Mouse (Mus musculus) kidney, embryonic 15.5 days (tissue): ENCODE measurements around the gene Dlk2. TPM values are rescaled to one million over a fixed set of nuclear protein-coding genes. Genes with fewer than 3 reads are reported as not detected.
A peak's percentile ranks its signal among the peaks of the same experiment; 100 is the strongest.

ENCODE experiments used
- ATAC-seq: fragments of 200-750 bp; cut with Nextera tagmentation; replicated peaks from 2 replicates; pipeline ENCODE4 v1.8.0; 2017; ENCODE audit warnings: moderate TSS enrichment; ENCODE audit not compliant: low FRiP score
- H3K27ac ChIP-seq: fragments of 300-500 bp; sonication (generic); 2 replicates; pipeline ENCODE4 v1.5.1; 2015; ENCODE audit warnings: mild to moderate bottlenecking, inconsistent platforms
- H3K27me3 ChIP-seq: fragments of 300-500 bp; sonication (generic); 2 replicates; pipeline ENCODE4 v1.6.1; 2015; ENCODE audit warnings: inconsistent platforms
- H3K36me3 ChIP-seq: fragments of 300-500 bp; sonication (generic); 2 replicates; pipeline ENCODE4 v1.6.1; 2015; ENCODE audit warnings: inconsistent platforms
- H3K4me1 ChIP-seq: fragments of 300-500 bp; sonication (generic); 2 replicates; pipeline ENCODE4 v1.6.1; 2015; ENCODE audit warnings: inconsistent platforms
- H3K4me2 ChIP-seq: fragments of 300-500 bp; sonication (generic); 2 replicates; pipeline ENCODE4 v1.6.1; 2015; ENCODE audit warnings: moderate library complexity, mild to moderate bottlenecking, inconsistent platforms
- H3K4me3 ChIP-seq: fragments of 300-500 bp; sonication (generic); replicated peaks from 2 replicates; pipeline ENCODE4 v1.5.1; 2015; ENCODE audit warnings: mild to moderate bottlenecking, inconsistent platforms
- H3K9ac ChIP-seq: fragments of 300-500 bp; sonication (generic); 2 replicates; pipeline ENCODE4 v1.6.1; 2015; ENCODE audit warnings: mild to moderate bottlenecking, inconsistent platforms
- H3K9me3 ChIP-seq: fragments of 300-500 bp; sonication (generic); replicated peaks from 2 replicates; pipeline ENCODE4 v1.6.1; 2016; ENCODE audit warnings: inconsistent platforms
- WGBS: fragments of 180-500 bp; shearing (Covaris S2); methylation state at CpG from one replicate; pipeline ENCODE4 v1.1.7; 2015; ENCODE audit warnings: mixed read lengths; 5-methylcytosine and 5-hydroxymethylcytosine counted together
- polyA plus RNA-seq: library from polyadenylated mRNA; unstranded; fragments of >200 nt; fragmentation: Nextera tagmentation; extraction: Ambion mirVana; gene quantifications from 2 replicates; pipeline ENCODE4 v1.2.1, GENCODE M21; 2015

The Dlk2 gene
- 0.42 and 0.85 TPM in 2 replicates for polyA plus RNA-seq

- WGBS: under 1% methylated on average over 58 of the region's 86 CpGs
- peaks cover 69% of the 10 kb centered on the region for H3K27me3 ChIP-seq
These were observed at the start of gene Dlk2 for GRCm38 (mm10) chr17:46297364-46298219. Dlk2 (plus strand) TSS chr17:46297421.

GRCm38 (mm10) chr17:46247512-46248188 lies 49.6 kb upstream of the Dlk2 start, which contains the start of the genes Polr1c and Yipf3:
Polr1c (minus strand) TSS chr17:46248054.
Yipf3 (plus strand) TSS chr17:46248080.
- ATAC-seq: peak; percentile 90
- under 1% methylated on average over 53 of the region's 53 CpGs for WGBS
- Histone ChIP-seq H3K4me3 (peak within 1 kb of the TSS; percentile 67), H3K4me1 (peaks cover 25% of the 10 kb centered on the region), H3K27me3 (no peaks in the 10 kb centered on the region), H3K36me3 (peaks cover 72% of the 10 kb centered on the region), H3K9me3 (no peaks in the 10 kb centered on the region), H3K27ac (peak within 1 kb of the TSS; percentile 73), H3K9ac (peak within 1 kb of the TSS; percentile 93), H3K4me2 (peak within 1 kb of the TSS; percentile 89)

More at GRCm38 (mm10) chr17:46297364-46298219, at the start of gene Dlk2:
- Histone ChIP-seq H3K4me1 (peaks cover 21% of the 10 kb centered on the region), H3K9me3 (no peaks in the 10 kb centered on the region), H3K36me3 (no peaks in the 10 kb centered on the region), H3K27ac (no peak within 1 kb of the TSS), H3K4me2 (peak within 1 kb of the TSS; percentile 99), H3K9ac (peak within 1 kb of the TSS; percentile 23), H3K4me3 (peak within 1 kb of the TSS; percentile 60)
- peak; percentile 26; the same call in 1 of the 2 replicates for ATAC-seq

- peak overlapping the region; percentile 89 for H3K4me2 ChIP-seq
- H3K9ac ChIP-seq: peak overlapping the region; percentile 93
- H3K36me3 ChIP-seq: peaks cover 67% of the 10 kb centered on the region
- peak; percentile 57; the same call in 1 of the 2 replicates for ATAC-seq
- WGBS: 1% methylated on average over 37 of the region's 37 CpGs
- H3K27me3 ChIP-seq: no peaks in the 10 kb centered on the region
- no peaks in the 10 kb centered on the region for H3K9me3 ChIP-seq
- H3K4me3 ChIP-seq: peak overlapping the region; percentile 67
- peaks cover 27% of the 10 kb centered on the region for H3K4me1 ChIP-seq
- peak overlapping the region; percentile 73 for H3K27ac ChIP-seq
These were observed 49.1 kb upstream of the Dlk2 start for GRCm38 (mm10) chr17:46248189-46248522.

- H3K27ac ChIP-seq: no peak overlapping the region
- no peaks in the 10 kb centered on the region for H3K9me3 ChIP-seq
- 82% methylated on average over 7 of the region's 7 CpGs for WGBS
- H3K36me3 ChIP-seq: peaks cover 37% of the 10 kb centered on the region
- no peak overlapping the region for H3K9ac ChIP-seq
- H3K4me1 ChIP-seq: peaks cover 38% of the 10 kb centered on the region
- H3K4me3 ChIP-seq: no peak overlapping the region
- no peak overlapping the region for H3K4me2 ChIP-seq
- H3K27me3 ChIP-seq: peaks cover 19% of the 10 kb centered on the region
- no peak for ATAC-seq
These were observed 46.0 kb upstream of the Dlk2 start for GRCm38 (mm10) chr17:46251174-46251573.

- ATAC-seq: no peak
- H3K9ac ChIP-seq: peak overlapping the region; percentile 68
- 62% methylated on average over 14 of the region's 14 CpGs for WGBS
These were observed 44.4 kb upstream of the Dlk2 start for GRCm38 (mm10) chr17:46252571-46253451.

GRCm38 (mm10) chr17:46253452-46254084 lies 43.7 kb upstream of the Dlk2 start, which contains the start of gene Lrrc73:
Lrrc73 (plus strand) TSS chr17:46253531.
- H3K27me3 ChIP-seq: peaks cover 19% of the 10 kb centered on the region
- peaks cover 57% of the 10 kb centered on the region for H3K36me3 ChIP-seq
- H3K27ac ChIP-seq: no peak within 1 kb of the TSS
- 2% methylated on average over 48 of the region's 48 CpGs for WGBS
- H3K4me2 ChIP-seq: peak within 1 kb of the TSS; percentile 100
- ATAC-seq: peak; percentile 83
- peak within 1 kb of the TSS; percentile 68 for H3K9ac ChIP-seq
- peaks cover 26% of the 10 kb centered on the region for H3K4me1 ChIP-seq
- H3K9me3 ChIP-seq: no peaks in the 10 kb centered on the region
- H3K4me3 ChIP-seq: peak within 1 kb of the TSS; percentile 73

More at GRCm38 (mm10) chr17:46252571-46253451, 44.4 kb upstream of the Dlk2 start:
- no peaks in the 10 kb centered on the region for H3K9me3 ChIP-seq
- peaks cover 27% of the 10 kb centered on the region for H3K4me1 ChIP-seq
- H3K4me3 ChIP-seq: peak overlapping the region; percentile 73
- peaks cover 19% of the 10 kb centered on the region for H3K27me3 ChIP-seq
- H3K27ac ChIP-seq: no peak overlapping the region
- peak overlapping the region; percentile 100 for H3K4me2 ChIP-seq
- H3K36me3 ChIP-seq: peaks cover 50% of the 10 kb centered on the region

- Histone ChIP-seq H3K4me1 (peaks cover 23% of the 10 kb centered on the region), H3K4me3 (peak overlapping the region; percentile 73), H3K27me3 (peaks cover 19% of the 10 kb centered on the region), H3K9ac (peak overlapping the region; percentile 68), H3K9me3 (no peaks in the 10 kb centered on the region), H3K4me2 (peak overlapping the region; percentile 100), H3K27ac (no peak overlapping the region), H3K36me3 (peaks cover 61% of the 10 kb centered on the region)
- under 1% methylated on average over 54 of the region's 54 CpGs for WGBS
- peak; percentile 24 for ATAC-seq
These were observed 43.1 kb upstream of the Dlk2 start for GRCm38 (mm10) chr17:46254106-46254505.

- WGBS: 30% methylated on average over 6 of the region's 6 CpGs
- no peaks in the 10 kb centered on the region for H3K9me3 ChIP-seq
These were observed 42.1 kb upstream of the Dlk2 start for GRCm38 (mm10) chr17:46255147-46255546.

GRCm38 (mm10) chr17:46258279-46259053 lies 38.8 kb upstream of the Dlk2 start:
- Histone ChIP-seq H3K4me2 (no peak overlapping the region), H3K36me3 (peaks cover 71% of the 10 kb centered on the region), H3K4me1 (peaks cover 13% of the 10 kb centered on the region), H3K27me3 (peaks cover 19% of the 10 kb centered on the region), H3K27ac (no peak overlapping the region), H3K9me3 (no peaks in the 10 kb centered on the region), H3K9ac (no peak overlapping the region), H3K4me3 (no peak overlapping the region)
- ATAC-seq: no peak
- WGBS: 72% methylated on average over 30 of the region's 30 CpGs

More at GRCm38 (mm10) chr17:46255147-46255546, 42.1 kb upstream of the Dlk2 start:
- H3K4me3 ChIP-seq: 0 out of 2 replicates have a peak overlapping the region, but pooled peaks have one; percentile 5
- H3K9ac ChIP-seq: no peak overlapping the region
- peaks cover 19% of the 10 kb centered on the region for H3K4me1 ChIP-seq
- H3K36me3 ChIP-seq: peaks cover 61% of the 10 kb centered on the region
- ATAC-seq: no peak
- no peak overlapping the region for H3K27ac ChIP-seq
- H3K4me2 ChIP-seq: 0 out of 2 replicates have a peak overlapping the region, but pooled peaks have one; percentile 100
- peaks cover 19% of the 10 kb centered on the region for H3K27me3 ChIP-seq

GRCm38 (mm10) chr17:46259675-46260074 lies 37.5 kb upstream of the Dlk2 start:
- no peak overlapping the region for H3K4me2 ChIP-seq
- H3K4me3 ChIP-seq: no peak overlapping the region
- H3K9me3 ChIP-seq: no peaks in the 10 kb centered on the region
- peaks cover 3% of the 10 kb centered on the region; the same call in 1 of the 2 replicates for H3K4me1 ChIP-seq
- WGBS: 89% methylated on average over 17 of the region's 17 CpGs
- H3K36me3 ChIP-seq: peaks cover 83% of the 10 kb centered on the region
- H3K27me3 ChIP-seq: peaks cover 9% of the 10 kb centered on the region
- ATAC-seq: no peak
- H3K27ac ChIP-seq: no peak overlapping the region
- H3K9ac ChIP-seq: no peak overlapping the region
